Mouse (Mus musculus) lung, postnatal 0 days (tissue): Measurements from ENCODE around the gene Cap2. TPM values are rescaled to one million over a fixed set of nuclear protein-coding genes. Genes with fewer than 3 reads are reported as not detected.
A peak's percentile ranks its signal among the peaks of the same experiment; 100 is the strongest.

ENCODE experiments used
- ATAC-seq: fragments of 200-750 bp; cut with Nextera tagmentation; 2 replicates; pipeline ENCODE4 v1.8.0; 2017; ENCODE audit warnings: moderate library complexity
- DNase-seq: peaks from one replicate; pipeline ENCODE4 v3.0.0-alpha.2; 2016; ENCODE audit warnings: low spot score
- H3K27ac ChIP-seq: fragments of 300-500 bp; sonication (generic); 2 replicates; pipeline ENCODE4 v1.5.1; 2014; ENCODE audit warnings: antibody characterized with exemption, mild to moderate bottlenecking, low read length, mixed read lengths
- H3K27me3 ChIP-seq: fragments of 300-500 bp; sonication (generic); replicated peaks from 2 replicates; pipeline ENCODE4 v1.6.1; 2014; ENCODE audit warnings: low read length, mixed read lengths; ENCODE audit not compliant: insufficient read depth
- H3K36me3 ChIP-seq: fragments of 300-500 bp; sonication (generic); 2 replicates; pipeline ENCODE4 v1.6.1; 2014; ENCODE audit warnings: low read length, mixed read lengths; ENCODE audit not compliant: insufficient read depth
- H3K4me1 ChIP-seq: fragments of 300-500 bp; sonication (generic); 2 replicates; pipeline ENCODE4 v1.6.1; 2014; ENCODE audit warnings: antibody characterized with exemption, low read depth, low read length, mixed read lengths; ENCODE audit not compliant: insufficient read depth
- H3K4me2 ChIP-seq: fragments of 300-500 bp; sonication (generic); replicated peaks from 2 replicates; pipeline ENCODE4 v1.6.1; 2014; ENCODE audit warnings: low read depth, mild to moderate bottlenecking, low read length, moderate library complexity, mixed read lengths
- H3K4me3 ChIP-seq: fragments of 300-500 bp; sonication (generic); 2 replicates; pipeline ENCODE4 v1.5.1; 2014; ENCODE audit warnings: low read depth, low read length
- H3K9ac ChIP-seq: fragments of 300-500 bp; sonication (generic); replicated peaks from 2 replicates; pipeline ENCODE4 v1.6.1; 2014; ENCODE audit warnings: low read depth, mild to moderate bottlenecking
- H3K9me3 ChIP-seq: fragments of 300-500 bp; sonication (generic); 2 replicates; pipeline ENCODE4 v1.6.1; 2016; ENCODE audit warnings: low read length, mixed read lengths
- CTCF ChIP-seq: IDR thresholded peaks from 2 replicates; pipeline ENCODE4 v1.5.1; 2016; ENCODE audit warnings: antibody characterized with exemption, mild to moderate bottlenecking
- EP300 ChIP-seq: IDR thresholded peaks from 2 replicates; pipeline ENCODE4 v1.6.1; 2016; ENCODE audit warnings: antibody characterized with exemption, mild to moderate bottlenecking, control low read depth
- WGBS: fragments of 180-500 bp; shearing (Covaris S2); extraction: QIAGEN DNeasy Blood & Tissue Kit; methylation state at CpG from one replicate; pipeline ENCODE4 v1.1.7; 2014; 5-methylcytosine and 5-hydroxymethylcytosine counted together
- polyA plus RNA-seq: library from polyadenylated mRNA; unstranded; fragments of >200 nt; fragmentation: Nextera tagmentation; extraction: Ambion mirVana; gene quantifications from 2 replicates; pipeline ENCODE4 v1.2.1, GENCODE M21; 2015

Cap2 gene
- polyA plus RNA-seq, 1 experiment from 2014 or later = 5.8 TPM

DNA sequence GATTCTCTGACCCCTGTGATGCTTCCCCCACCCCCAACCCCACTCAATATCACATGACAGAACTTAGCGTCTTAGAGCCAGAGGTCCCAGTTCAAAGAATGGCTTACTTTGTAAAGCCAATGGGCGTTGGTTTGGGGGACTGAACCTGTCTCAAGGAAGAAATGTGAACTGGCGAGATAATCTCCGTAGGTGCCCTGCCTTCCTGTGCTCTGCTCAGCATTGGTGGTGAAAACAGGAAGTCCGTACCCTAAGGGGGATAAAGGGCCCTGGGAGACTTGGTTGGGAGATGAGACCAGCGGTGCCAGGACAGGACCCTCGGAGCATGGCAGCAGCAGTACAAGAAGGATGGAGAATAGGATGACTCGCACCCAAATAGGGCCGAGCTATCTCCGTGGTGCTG lies 12.8 kb downstream of the Cap2 start:
- H3K4me3 ChIP-seq = no peak overlapping the region
- H3K27ac ChIP-seq = no peak overlapping the region
- ATAC-seq (no peak), DNase-seq (no peak)
- no peaks in the 10 kb centered on the region for H3K36me3 ChIP-seq
- 91% methylated on average over 10 of the region's 10 CpGs for WGBS
- no peaks in the 10 kb centered on the region for H3K27me3 ChIP-seq
- H3K9me3 ChIP-seq = no peaks in the 10 kb centered on the region
- TF ChIP-seq EP300 (no peak), CTCF (no peak)
- H3K9ac ChIP-seq = no peak overlapping the region
- no peak overlapping the region for H3K4me2 ChIP-seq
- H3K4me1 ChIP-seq = no peaks in the 10 kb centered on the region; the same call in 1 of the 2 replicates

DNA sequence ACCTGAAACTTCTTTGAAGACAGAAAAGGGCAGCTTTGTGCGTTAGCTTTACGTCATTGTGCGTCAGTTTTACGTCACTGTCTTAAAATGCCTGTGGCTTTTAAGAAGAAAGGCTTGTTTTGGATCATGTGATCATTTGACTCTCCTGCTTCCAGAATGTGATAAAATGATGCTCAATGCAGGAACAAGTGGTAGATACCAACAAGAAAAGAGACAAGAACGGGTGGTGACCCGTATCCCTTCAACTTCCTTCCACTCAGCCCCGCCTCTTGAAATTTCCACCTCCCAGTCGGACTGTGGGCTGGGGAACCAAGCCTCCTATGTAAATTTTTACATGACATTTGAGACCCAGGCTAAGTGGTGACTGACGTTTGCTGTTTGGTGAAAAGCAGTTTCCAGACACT lies 13.5 kb downstream of the Cap2 start:
- H3K4me2 ChIP-seq = no peak overlapping the region

DNA sequence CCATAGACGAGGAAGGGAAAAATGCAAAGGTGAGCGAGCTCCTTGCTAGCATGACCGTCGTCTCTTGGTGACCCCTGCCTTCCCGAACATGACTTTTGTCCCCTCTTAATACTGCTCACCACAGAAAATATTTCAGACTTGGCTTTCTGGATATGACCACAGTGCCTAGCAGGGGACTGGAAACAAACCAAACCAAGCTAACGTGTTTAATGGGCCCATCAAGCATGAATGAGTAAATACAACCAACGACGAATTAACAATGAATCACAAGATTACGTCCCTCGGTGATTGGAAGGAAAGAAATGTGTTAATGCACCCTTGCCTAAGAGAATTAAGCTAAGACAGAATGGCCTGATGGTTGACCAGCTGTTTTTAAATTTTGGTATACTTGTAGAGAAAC lies 13.9 kb downstream of the Cap2 start:
- Histone ChIP-seq H3K4me1 (no peaks in the 10 kb centered on the region; the same call in 1 of the 2 replicates), H3K36me3 (no peaks in the 10 kb centered on the region), H3K9ac (no peak overlapping the region), H3K27me3 (no peaks in the 10 kb centered on the region), H3K27ac (peak overlapping the region; percentile 48), H3K4me3 (no peak overlapping the region), H3K9me3 (no peaks in the 10 kb centered on the region), H3K4me2 (no peak overlapping the region)
- TF ChIP-seq EP300 = no peak
- TF ChIP-seq CTCF = no peak
- ATAC-seq = no peak; the same call in 1 of the 2 replicates
- 58% methylated on average over 10 of the region's 10 CpGs for WGBS
- DNase-seq = peak; percentile 24

More for the DNA sequence above, 13.5 kb downstream of the Cap2 start:
- Histone ChIP-seq H3K27me3 (no peaks in the 10 kb centered on the region), H3K27ac (peak overlapping the region; percentile 48; the same call in 1 of the 2 replicates), H3K4me3 (no peak overlapping the region), H3K9ac (no peak overlapping the region), H3K36me3 (no peaks in the 10 kb centered on the region), H3K4me1 (no peaks in the 10 kb centered on the region; the same call in 1 of the 2 replicates), H3K9me3 (no peaks in the 10 kb centered on the region)
- DNase-seq (peak; percentile 82), ATAC-seq (peak; percentile 82)
- WGBS = 50% methylated on average over 9 of the region's 9 CpGs
- no peak for TF ChIP-seq CTCF
- peak; percentile 97 for TF ChIP-seq EP300

DNA sequence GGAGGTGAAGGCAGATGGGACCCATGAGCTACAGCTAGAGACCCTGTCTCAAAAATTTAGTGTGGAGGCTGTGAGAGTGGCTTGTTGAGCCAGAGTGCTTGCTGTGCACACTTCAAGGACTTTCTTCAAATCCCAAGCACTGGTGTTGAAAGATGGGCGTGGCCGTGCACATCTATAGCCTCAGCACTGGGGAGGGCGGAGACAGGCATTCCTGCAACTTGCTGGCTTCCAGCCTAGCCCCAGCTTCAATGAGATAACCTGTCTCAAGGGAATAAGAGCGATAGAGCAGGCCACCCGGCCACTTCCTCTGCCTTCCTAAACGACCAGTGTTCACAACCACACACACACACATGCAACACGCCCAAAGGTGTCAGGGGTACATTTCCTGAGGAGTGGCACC lies 14.5 kb downstream of the Cap2 start:
- TF ChIP-seq EP300 (peak; percentile 65), CTCF (no peak)
- peak overlapping the region; percentile 48 for H3K27ac ChIP-seq

DNA sequence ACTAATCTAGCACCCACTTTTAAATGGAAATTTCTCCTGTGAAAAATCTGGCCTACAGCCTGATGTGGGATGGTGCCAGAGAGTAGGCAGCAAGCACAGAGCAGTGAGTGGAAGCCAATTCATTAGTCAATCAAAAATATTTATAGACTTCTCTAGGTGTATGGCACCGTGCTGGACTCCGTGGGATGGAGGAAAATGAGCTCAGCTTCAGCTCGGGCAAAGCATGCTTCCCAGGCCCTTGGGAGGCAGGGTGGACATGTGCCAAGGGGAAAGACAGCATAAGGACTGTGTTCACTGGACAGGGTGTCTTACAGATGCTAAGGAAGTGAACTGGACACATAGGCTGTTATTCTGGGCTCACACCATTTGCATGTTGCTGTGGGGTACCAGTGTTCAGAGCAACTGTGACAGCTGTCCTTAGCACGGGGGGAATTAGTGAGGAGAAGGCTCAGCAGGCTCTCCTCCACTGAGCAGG lies 15.6 kb downstream of the Cap2 start:
- Histone ChIP-seq H3K9ac (no peak overlapping the region), H3K4me2 (no peak overlapping the region), H3K4me1 (no peaks in the 10 kb centered on the region; the same call in 1 of the 2 replicates), H3K27me3 (no peaks in the 10 kb centered on the region), H3K36me3 (no peaks in the 10 kb centered on the region), H3K9me3 (no peaks in the 10 kb centered on the region), H3K4me3 (no peak overlapping the region), H3K27ac (no peak overlapping the region)
- 44% methylated on average over 4 of the region's 4 CpGs for WGBS
- TF ChIP-seq EP300 = no peak
- TF ChIP-seq CTCF = no peak
- DNase-seq (peak; percentile 26), ATAC-seq (no peak)

More for the DNA sequence above, 14.5 kb downstream of the Cap2 start:
- DNase-seq (peak; percentile 92), ATAC-seq (peak; percentile 87)
- WGBS = 48% methylated on average over 7 of the region's 7 CpGs
- Histone ChIP-seq H3K27me3 (no peaks in the 10 kb centered on the region), H3K9me3 (no peaks in the 10 kb centered on the region), H3K4me2 (no peak overlapping the region), H3K4me1 (no peaks in the 10 kb centered on the region; the same call in 1 of the 2 replicates), H3K9ac (no peak overlapping the region), H3K36me3 (no peaks in the 10 kb centered on the region), H3K4me3 (no peak overlapping the region)

DNA sequence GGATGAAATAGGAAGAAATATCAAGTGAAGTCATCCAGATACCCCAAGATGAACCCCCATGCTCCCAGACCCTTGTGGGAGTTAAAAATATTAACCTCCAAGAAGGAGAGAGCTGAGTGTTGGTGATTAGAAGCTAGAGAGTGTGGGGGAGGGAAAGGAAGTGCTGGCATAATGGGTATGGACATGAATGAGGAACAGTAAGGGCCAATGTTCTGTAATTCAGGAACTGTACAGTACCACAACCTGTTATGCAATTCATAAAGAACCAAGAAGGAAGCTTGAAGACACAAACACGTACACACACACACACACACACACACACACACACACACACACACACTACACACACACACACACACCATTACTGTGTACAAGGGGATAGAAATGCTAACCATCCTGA lies 19.8 kb downstream of the Cap2 start:
- DNase-seq (no peak), ATAC-seq (no peak)
- Histone ChIP-seq H3K9ac (no peak overlapping the region), H3K36me3 (no peaks in the 10 kb centered on the region), H3K27ac (no peak overlapping the region), H3K4me3 (no peak overlapping the region), H3K27me3 (no peaks in the 10 kb centered on the region), H3K4me1 (no peaks in the 10 kb centered on the region; the same call in 1 of the 2 replicates), H3K9me3 (no peaks in the 10 kb centered on the region), H3K4me2 (no peak overlapping the region)
- WGBS = 94% methylated on average over 1 of the region's 1 CpGs
- TF ChIP-seq EP300 (no peak), CTCF (no peak)

DNA sequence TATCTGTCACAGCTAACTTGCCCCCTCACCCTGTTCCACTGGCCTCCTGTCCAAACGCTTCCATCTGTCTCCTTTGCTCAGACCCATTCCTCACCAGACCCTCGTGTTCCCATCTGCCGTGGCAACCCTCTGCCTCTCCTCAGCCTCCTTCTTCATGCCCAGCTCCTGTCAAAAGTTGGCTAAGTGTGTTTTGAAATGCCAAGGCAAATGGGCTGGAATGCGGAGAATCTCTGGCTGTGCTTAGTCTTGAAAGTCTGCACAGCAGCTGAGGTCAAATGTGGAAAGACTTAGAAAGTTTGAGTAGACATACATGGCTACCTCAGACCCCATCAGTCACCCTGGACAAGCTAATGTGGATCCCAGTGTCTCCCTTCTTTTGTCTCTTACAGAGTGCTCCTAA lies 21.1 kb downstream of the Cap2 start:
- ATAC-seq (peak; percentile 75), DNase-seq (peak; percentile 41)
- TF ChIP-seq CTCF (no peak), EP300 (peak; percentile 50; the same call in 1 of the 2 replicates)
- 14% methylated on average over 4 of the region's 4 CpGs for WGBS
- peak overlapping the region; percentile 43 for H3K27ac ChIP-seq
- H3K4me3 ChIP-seq = no peak overlapping the region
- no peaks in the 10 kb centered on the region for H3K27me3 ChIP-seq
- H3K36me3 ChIP-seq = no peaks in the 10 kb centered on the region
- H3K9me3 ChIP-seq = no peaks in the 10 kb centered on the region
- no peak overlapping the region for H3K9ac ChIP-seq
- H3K4me2 ChIP-seq = no peak overlapping the region
- no peaks in the 10 kb centered on the region; the same call in 1 of the 2 replicates for H3K4me1 ChIP-seq
